Mouse (Mus musculus) gastrocnemius, postnatal 10 days (tissue): ENCODE measurements around the gene Mlx. TPM values are rescaled to one million over a fixed set of nuclear protein-coding genes. Genes with fewer than 3 reads are reported as not detected.

Experiments used
- DNase-seq: peaks from one replicate; pipeline ENCODE4 v3.0.0; 2021; ENCODE audit warnings: mixed read lengths
- long read RNA-seq, 2 experiments: library from polyadenylated mRNA; stranded (forward); transcript quantifications; one replicate each; pipeline ENCODE4 v2.0.0; 2021
- total RNA-seq, 2 experiments: library from RNA; stranded (reverse); gene quantifications; 2 replicates each; pipeline ENCODE4 v1.2.3; 2021

Mlx gene
- total RNA-seq = 10 to 100 TPM; 10.7 to 12.2 TPM
- long read RNA-seq, experiment 1, transcript Mlx-202 (8 exons, 1,826 nt) = major isoform, 7 of 7 reads
- long read RNA-seq, experiment 1, partial matches to known transcripts = 0 of 7 reads
- long read RNA-seq, experiment 1, other reads (novel, unspliced or antisense) = 0 of 7 reads
- long read RNA-seq, experiment 2, transcript Mlx-202 (8 exons, 1,826 nt) = major isoform, 12 of 16 reads
- long read RNA-seq, experiment 2, partial matches to known transcripts = 0 of 16 reads
- long read RNA-seq, experiment 2, other reads (novel, unspliced or antisense) = 2 of 16 reads

- DNase-seq = peak; percentile 85
These were observed at the start of gene Mlx for GRCm38 (mm10) chr11:101086756-101087681. Mlx (plus strand) TSS chr11:101087277.

GRCm38 (mm10) chr11:101037795-101038194, 49.3 kb upstream of the Mlx start:
- DNase-seq = no peak

- DNase-seq = no peak
These were observed 41.3 kb upstream of the Mlx start for GRCm38 (mm10) chr11:101045826-101046225.

GRCm38 (mm10) chr11:101046440-101046839, 40.6 kb upstream of the Mlx start:
- no peak for DNase-seq

- no peak for DNase-seq
These were observed 39.6 kb upstream of the Mlx start for GRCm38 (mm10) chr11:101047502-101047901.

- no peak for DNase-seq
These were observed 36.7 kb upstream of the Mlx start for GRCm38 (mm10) chr11:101050359-101050758.

GRCm38 (mm10) chr11:101051051-101051493, 36.0 kb upstream of the Mlx start:
- DNase-seq = no peak

- no peak for DNase-seq
These were observed 35.5 kb upstream of the Mlx start for GRCm38 (mm10) chr11:101051617-101052016.

- DNase-seq = peak; percentile 75
These were observed 34.2 kb upstream of the Mlx start for GRCm38 (mm10) chr11:101052751-101053473.

GRCm38 (mm10) chr11:101053974-101054373, 33.1 kb upstream of the Mlx start:
- DNase-seq = no peak

GRCm38 (mm10) chr11:101055418-101055817, 31.7 kb upstream of the Mlx start:
- peak; percentile 33 for DNase-seq

GRCm38 (mm10) chr11:101056885-101057284, 30.2 kb upstream of the Mlx start:
- peak; percentile 43 for DNase-seq

GRCm38 (mm10) chr11:101057860-101058259, 29.2 kb upstream of the Mlx start:
- DNase-seq = peak; percentile 90

GRCm38 (mm10) chr11:101058726-101059125, 28.4 kb upstream of the Mlx start:
- DNase-seq = no peak

GRCm38 (mm10) chr11:101059473-101059872, 27.6 kb upstream of the Mlx start:
- no peak for DNase-seq

GRCm38 (mm10) chr11:101060126-101060525, 27.0 kb upstream of the Mlx start:
- DNase-seq = peak; percentile 72

GRCm38 (mm10) chr11:101061049-101061448, 26.0 kb upstream of the Mlx start:
- DNase-seq = no peak

- no peak for DNase-seq
These were observed 24.8 kb upstream of the Mlx start for GRCm38 (mm10) chr11:101062165-101062884.

- DNase-seq = no peak
These were observed 24.0 kb upstream of the Mlx start for GRCm38 (mm10) chr11:101062971-101063675.

- peak; percentile 59 for DNase-seq
These were observed 23.3 kb upstream of the Mlx start for GRCm38 (mm10) chr11:101063676-101064327.

GRCm38 (mm10) chr11:101064462-101064861, 22.6 kb upstream of the Mlx start:
- DNase-seq = no peak
